Mouse (Mus musculus) ES-E14 (cell line): ENCODE data around the gene Rasgef1b.

Experiments used
- CHD2 ChIP-seq: IDR thresholded peaks from 2 replicates; pipeline ENCODE4 v1.6.1; 2014; ENCODE audit warnings: mild to moderate bottlenecking, low read depth, low read length, inconsistent platforms
- HCFC1 ChIP-seq: IDR thresholded peaks from 2 replicates; pipeline ENCODE4 v1.6.1; 2012; ENCODE audit warnings: low read length, inconsistent platforms, borderline replicate concordance; ENCODE audit not compliant: insufficient read depth
- MAFK ChIP-seq: IDR thresholded peaks from 2 replicates; pipeline ENCODE4 v1.6.1; 2014; ENCODE audit warnings: mild to moderate bottlenecking, low read depth, low read length, inconsistent platforms; ENCODE audit not compliant: insufficient read depth
- ZC3H11A ChIP-seq: IDR thresholded peaks from 2 replicates; pipeline ENCODE4 v1.6.1; 2012; ENCODE audit warnings: low read depth, mild to moderate bottlenecking, inconsistent platforms, low read length, borderline replicate concordance
- ZNF384 ChIP-seq: IDR thresholded peaks from 2 replicates; pipeline ENCODE4 v1.6.1; 2012; ENCODE audit warnings: low read depth, low read length, inconsistent platforms

- TF ChIP-seq HCFC1, result no peak
- TF ChIP-seq ZC3H11A, result no peak
- TF ChIP-seq ZNF384, result no peak
- no peak for TF ChIP-seq CHD2
- TF ChIP-seq MAFK, result no peak
Measured at GRCm38 (mm10) chr5:99340311-99340989, 388.4 kb downstream of the Rasgef1b start.
